Mouse (Mus musculus): Measurements from ENCODE around the gene Nipsnap3a.

GRCm38 (mm10) chr4:53015024-53015423, 26.0 kb downstream of the Nipsnap3a start:
- TF ChIP-seq POLR2A (IDR thresholded peaks at IDR 0.05; ENCODE audit: extremely low read depth, insufficient read depth, low read length): no peak
- TF ChIP-seq CTCF (IDR thresholded peaks at IDR 0.05; ENCODE audit: extremely low read depth, insufficient read depth, low read length): no peak
